Mouse (Mus musculus) monocyte, adult 5-6 weeks (primary cell): ENCODE results near the gene E030018B13Rik. TPM values are rescaled to one million over a fixed set of nuclear protein-coding genes. Genes with fewer than 3 reads are reported as not detected.

Experiments used
- ATAC-seq: fragments of 153-309, 156-312 bp; replicated peaks from 2 replicates; pipeline ENCODE4 v1.8.0; 2017; ENCODE audit warnings: mild to moderate bottlenecking; ENCODE audit not compliant: low TSS enrichment, insufficient number of reproducible peaks, severe bottlenecking, poor library complexity, low FRiP score
- total RNA-seq: library from RNA; stranded (forward); fragments of 200-1000, 200-491, 200-594 nt; gene quantifications from 3 replicates; pipeline ENCODE4 v1.2.3, GENCODE M21; 2017

Gene E030018B13Rik
- total RNA-seq: 0.58 TPM in 1 of 3 replicates, not detected in the others

GRCm38 (mm10) chr7:63916268-63916907, at the start of gene E030018B13Rik:
Gene E030018B13Rik (plus strand): TSS chr7:63916857.
- ATAC-seq: no peak

- no peak for ATAC-seq
Measured at GRCm38 (mm10) chr7:63868356-63868918, 48.2 kb upstream of the E030018B13Rik start.

- no peak for ATAC-seq
Measured at GRCm38 (mm10) chr7:63871698-63872097, 45.0 kb upstream of the E030018B13Rik start.

- no peak for ATAC-seq
Measured at GRCm38 (mm10) chr7:63873880-63874279, 42.8 kb upstream of the E030018B13Rik start.

GRCm38 (mm10) chr7:63875686-63876085, 41.0 kb upstream of the E030018B13Rik start:
- no peak for ATAC-seq

- ATAC-seq: peak; percentile 60; the same call in 1 of the 2 replicates
Measured at GRCm38 (mm10) chr7:63876640-63877039, 40.0 kb upstream of the E030018B13Rik start.

- ATAC-seq: no peak
Measured at GRCm38 (mm10) chr7:63877610-63878009, 39.0 kb upstream of the E030018B13Rik start.

GRCm38 (mm10) chr7:63879583-63879982, 37.1 kb upstream of the E030018B13Rik start:
- ATAC-seq: no peak

GRCm38 (mm10) chr7:63882739-63883138, 33.9 kb upstream of the E030018B13Rik start:
- ATAC-seq: no peak

GRCm38 (mm10) chr7:63885025-63885424, 31.6 kb upstream of the E030018B13Rik start:
- ATAC-seq: no peak

- no peak for ATAC-seq
Measured at GRCm38 (mm10) chr7:63887034-63887551, 29.6 kb upstream of the E030018B13Rik start.

- no peak for ATAC-seq
Measured at GRCm38 (mm10) chr7:63887602-63888123, 29.0 kb upstream of the E030018B13Rik start.

- no peak for ATAC-seq
Measured at GRCm38 (mm10) chr7:63888674-63889073, 28.0 kb upstream of the E030018B13Rik start.

- ATAC-seq: no peak
Measured at GRCm38 (mm10) chr7:63889116-63889975, 27.3 kb upstream of the E030018B13Rik start.

GRCm38 (mm10) chr7:63891488-63892075, 25.1 kb upstream of the E030018B13Rik start:
- no peak for ATAC-seq

GRCm38 (mm10) chr7:63893201-63893600, 23.5 kb upstream of the E030018B13Rik start:
- ATAC-seq: no peak

- ATAC-seq: no peak
Measured at GRCm38 (mm10) chr7:63893729-63894128, 22.9 kb upstream of the E030018B13Rik start.

GRCm38 (mm10) chr7:63894662-63895061, 22.0 kb upstream of the E030018B13Rik start:
- no peak for ATAC-seq

GRCm38 (mm10) chr7:63895223-63895622, 21.4 kb upstream of the E030018B13Rik start:
- ATAC-seq: no peak
